Mouse (Mus musculus) megakaryocyte-erythroid progenitor cell, adult 5 weeks (primary cell): ENCODE results near the gene Cwc27. TPM values are rescaled to one million over a fixed set of nuclear protein-coding genes. Genes with fewer than 3 reads are reported as not detected.

ENCODE experiments used
- polyA plus RNA-seq: library from polyadenylated mRNA; stranded (reverse); fragments of >175 nt; gene quantifications from 2 replicates; pipeline ENCODE4 v1.2.3, GENCODE M21; 2012

Cwc27 gene
- polyA plus RNA-seq: 3.6 and 5.2 TPM in 2 replicates

DNA sequence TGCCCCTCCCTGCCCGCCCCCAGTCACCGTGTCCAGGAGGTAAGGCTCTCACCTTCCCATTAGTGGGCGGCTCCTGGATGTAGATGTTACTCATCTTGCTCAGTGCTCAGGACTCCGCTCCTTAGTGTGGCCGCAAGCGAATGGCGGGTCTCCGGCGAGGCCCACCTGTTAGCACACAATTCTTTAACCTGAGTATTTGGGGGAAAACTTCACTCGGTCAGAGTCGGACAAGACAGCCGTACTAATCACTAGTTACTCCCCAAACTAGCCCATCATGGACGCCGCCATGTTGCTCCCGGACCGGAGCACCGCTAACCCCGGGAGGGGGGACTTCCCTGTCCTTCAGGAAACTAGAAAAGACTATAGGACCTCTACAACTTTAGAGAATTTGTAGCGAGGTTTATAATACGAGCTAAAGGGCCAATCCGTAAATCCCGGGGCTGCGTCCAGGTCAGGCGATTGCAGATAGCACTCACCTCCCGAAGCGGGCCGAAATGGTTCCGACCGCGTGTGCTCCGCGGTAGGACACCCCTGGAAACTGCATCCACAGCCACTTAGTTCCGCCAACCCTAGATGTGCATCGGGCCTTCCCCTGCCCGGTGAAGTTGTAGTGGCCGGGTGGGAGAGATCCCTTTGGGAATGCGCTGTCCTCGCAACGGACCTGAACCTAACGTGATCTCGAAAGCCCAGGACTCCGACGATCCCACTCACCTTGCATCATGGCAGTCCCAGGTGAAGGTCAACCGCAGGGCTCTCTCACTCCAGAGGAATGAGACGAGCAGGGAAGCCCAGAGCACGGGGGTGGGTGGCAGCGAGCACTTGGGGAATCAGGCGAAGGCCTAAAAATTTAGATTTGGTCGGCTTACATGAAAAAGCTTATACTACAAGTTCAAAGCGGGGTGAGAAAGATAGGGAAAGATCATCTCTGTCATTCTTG, at the start of gene Cwc27:
Gene Cwc27, minus strand, starts transcription at position 508 of the 937 bp plus-strand sequence.

GRCm38 (mm10) chr13:104863127-104863979, 46.4 kb upstream of the Cwc27 start, which contains the start of gene Shisal2b:
Gene Shisal2b (minus strand): TSS chr13:104863893.

GRCm38 (mm10) chr13:104792184-104792583, 24.8 kb downstream of the Cwc27 start, which contains the start of gene Srek1ip1:
Gene Srek1ip1 (plus strand): TSS chr13:104792484.

Other genes starting within 250 kb of the Cwc27 start
- 1.7 and 2.4 TPM in 2 replicates for gene Srek1ip1, start 24.7 kb downstream of the Cwc27 start, polyA plus RNA-seq
- not detected in 2 replicates for gene Shisal2b, start 46.8 kb upstream of the Cwc27 start, polyA plus RNA-seq
- 0.15 and 0.27 TPM in 2 replicates for gene Rgs7bp, start 237.8 kb upstream of the Cwc27 start, polyA plus RNA-seq